Mouse (Mus musculus): Measurements from ENCODE around the gene Ppie. TPM values are rescaled to one million over a fixed set of nuclear protein-coding genes. Genes with fewer than 3 reads are reported as not detected.
"Not testable (repeated sequence)": the region's sequence is repeated elsewhere in the genome, so short reads cannot be mapped to it uniquely, and the experiment has no call there.

Gene Ppie
- total RNA-seq, 2 experiments from 2014 or later, result 52.5 to 64.9 TPM

GRCm38 (mm10) chr4:123116011-123116410 lies 23.7 kb downstream of the Ppie start, which contains the start of gene Oxct2b:
Gene Oxct2b (plus strand): TSS chr4:123116266.
- no peak for ATAC-seq (replicated peaks; ENCODE audit: poor library complexity)

GRCm38 (mm10) chr4:123114651-123115050 lies 25.1 kb downstream of the Ppie start:
- not testable (repeated sequence) for ATAC-seq (replicated peaks; ENCODE audit: poor library complexity)

- peak; percentile 80 for ATAC-seq (replicated peaks; ENCODE audit: poor library complexity)
These were observed 27.5 kb downstream of the Ppie start for GRCm38 (mm10) chr4:123112216-123112764.

GRCm38 (mm10) chr4:123111275-123111983 lies 28.3 kb downstream of the Ppie start:
- ATAC-seq (replicated peaks; ENCODE audit: poor library complexity), result not testable (repeated sequence)

GRCm38 (mm10) chr4:123110751-123111150 lies 29.0 kb downstream of the Ppie start:
- ATAC-seq (replicated peaks; ENCODE audit: poor library complexity), result no peak

- ATAC-seq (replicated peaks; ENCODE audit: poor library complexity), result no peak
These were observed 31.7 kb downstream of the Ppie start for GRCm38 (mm10) chr4:123108056-123108455.

DNA sequence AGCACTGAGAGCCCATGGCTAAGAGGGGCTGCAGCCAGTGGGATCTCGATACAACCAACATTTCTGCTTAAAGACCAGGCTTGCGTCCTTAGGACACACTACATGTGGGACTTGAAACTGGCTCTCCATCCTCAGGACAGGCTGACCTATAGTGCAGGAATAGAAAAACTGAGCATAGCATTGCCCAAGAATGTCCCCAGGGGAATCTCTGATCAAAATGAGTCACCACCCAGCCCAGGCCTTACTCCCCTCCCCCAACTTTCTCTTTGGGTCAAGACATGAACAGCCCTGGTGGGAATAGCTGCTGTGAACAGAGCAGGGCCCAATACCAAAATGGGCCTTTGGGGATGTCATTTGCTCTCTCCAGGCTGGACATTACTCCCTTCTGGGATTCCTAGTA lies 32.9 kb downstream of the Ppie start:
- no peak for ATAC-seq (replicated peaks; ENCODE audit: poor library complexity)

- not testable (repeated sequence) for ATAC-seq (replicated peaks; ENCODE audit: poor library complexity)
These were observed 33.8 kb downstream of the Ppie start for GRCm38 (mm10) chr4:123105929-123106328.

DNA sequence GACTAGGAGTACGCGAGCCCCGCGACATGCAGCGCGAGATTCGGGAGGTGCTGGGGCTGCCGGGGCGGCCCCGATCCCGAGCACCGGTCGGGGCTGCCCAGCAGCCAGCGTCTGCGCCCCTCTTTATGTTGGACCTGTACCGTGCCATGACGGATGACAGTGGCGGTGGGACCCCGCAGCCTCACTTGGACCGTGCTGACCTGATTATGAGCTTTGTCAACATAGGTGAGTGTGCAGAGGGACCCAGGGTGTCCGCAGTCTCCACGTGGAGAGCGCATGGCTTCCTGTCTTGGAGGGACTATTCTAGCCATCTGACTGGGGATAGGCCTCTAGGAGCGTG lies 34.3 kb downstream of the Ppie start:
- no peak for ATAC-seq (replicated peaks; ENCODE audit: poor library complexity)

- peak; percentile 27 for ATAC-seq (replicated peaks; ENCODE audit: poor library complexity)
These were observed 34.9 kb downstream of the Ppie start, which contains the start of gene Bmp8b for GRCm38 (mm10) chr4:123104651-123105450. Gene Bmp8b (plus strand): TSS chr4:123105165.

- ATAC-seq (replicated peaks; ENCODE audit: poor library complexity), result no peak
These were observed 45.9 kb downstream of the Ppie start for GRCm38 (mm10) chr4:123093869-123094268.

- ATAC-seq (replicated peaks; ENCODE audit: poor library complexity), result no peak
These were observed 46.5 kb downstream of the Ppie start for GRCm38 (mm10) chr4:123093064-123093776.

GRCm38 (mm10) chr4:123092621-123093020 lies 47.1 kb downstream of the Ppie start:
- ATAC-seq (replicated peaks; ENCODE audit: poor library complexity), result no peak

DNA sequence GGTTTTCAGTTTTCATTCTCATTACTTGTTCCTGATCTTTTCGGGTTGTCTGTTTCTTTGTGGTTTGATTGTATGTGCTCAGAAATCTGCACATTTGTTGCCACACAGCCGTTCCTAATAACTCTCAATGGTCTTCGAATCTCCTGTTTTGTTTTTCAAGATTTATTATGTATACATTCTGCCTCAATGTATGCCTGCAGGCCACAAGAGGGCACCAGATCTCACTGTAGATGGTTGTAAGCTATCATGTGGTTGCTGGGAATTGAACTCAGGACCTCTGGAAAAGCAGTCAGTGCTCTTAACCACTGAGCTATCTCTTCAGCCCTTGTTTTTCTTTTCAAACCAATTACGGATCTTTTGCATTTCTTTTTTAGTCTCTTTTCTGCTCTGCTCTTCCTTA lies 53.4 kb downstream of the Ppie start:
- no peak for ATAC-seq (replicated peaks; ENCODE audit: poor library complexity)

DNA sequence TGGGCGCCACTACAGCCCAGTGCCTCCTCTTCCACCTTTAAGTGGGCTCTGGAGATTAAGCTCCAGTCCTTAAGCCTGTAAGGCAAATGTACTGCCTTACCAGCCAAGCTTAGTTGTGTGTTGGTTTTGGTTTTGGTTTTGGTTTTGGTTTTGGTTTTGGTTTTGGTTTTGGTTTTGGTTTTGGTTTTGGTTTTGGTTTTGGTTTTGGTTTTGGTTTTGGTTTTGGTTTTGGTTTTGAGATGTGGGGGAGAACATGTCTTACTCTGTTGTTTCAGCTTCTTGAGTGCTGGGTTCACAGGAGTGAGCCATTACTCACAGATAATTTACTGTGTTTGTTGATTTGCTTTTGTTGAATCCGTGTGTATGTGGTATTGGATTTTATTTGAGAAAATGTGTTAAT lies 54.5 kb downstream of the Ppie start:
- ATAC-seq (replicated peaks; ENCODE audit: poor library complexity), result no peak

- ATAC-seq (replicated peaks; ENCODE audit: poor library complexity), result no peak; the same call in 1 of the 2 replicates
These were observed 56.3 kb downstream of the Ppie start for GRCm38 (mm10) chr4:123083323-123083902.

DNA sequence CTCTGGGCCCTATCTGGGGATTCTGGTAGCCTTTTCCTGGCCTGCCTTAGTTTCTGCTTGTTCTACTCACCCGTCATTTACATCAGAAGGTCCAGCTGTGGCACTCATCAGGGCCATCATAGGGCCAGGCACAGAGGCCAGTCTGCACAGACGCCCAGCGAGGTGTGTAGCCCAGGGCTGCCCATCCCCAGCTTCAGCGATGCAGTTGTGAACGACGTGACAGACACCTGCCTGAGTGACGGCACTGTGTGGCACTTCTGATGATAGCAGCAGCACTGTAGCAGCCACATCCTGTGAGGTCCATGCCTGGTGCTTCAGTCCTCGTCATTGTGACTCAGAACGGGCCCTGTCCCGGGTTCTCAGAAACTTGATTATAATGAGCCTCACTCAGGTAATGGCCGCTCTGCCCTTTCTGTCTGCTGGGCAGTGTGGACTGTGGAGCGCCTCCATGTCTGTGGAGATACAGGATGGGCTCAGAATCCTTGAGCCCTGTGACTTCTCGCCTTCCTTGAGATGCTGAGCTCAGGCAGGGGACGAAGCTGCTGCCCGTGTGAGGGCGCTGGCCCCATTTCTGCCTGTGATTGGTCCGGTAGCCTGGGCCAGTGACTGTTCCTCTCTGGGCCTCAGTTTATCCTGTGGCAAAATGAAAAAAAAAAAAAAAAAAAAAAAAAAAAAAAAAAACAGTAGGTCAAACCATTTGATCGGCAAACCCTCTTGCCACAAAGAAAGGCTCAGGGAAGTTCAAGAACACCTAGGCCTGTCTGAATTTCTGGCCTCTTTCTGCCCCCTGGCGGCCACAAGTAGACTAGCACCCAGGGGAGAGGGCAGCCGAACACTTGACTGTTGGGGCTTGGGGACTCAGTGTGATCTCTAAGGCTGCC lies 57.2 kb downstream of the Ppie start:
- ATAC-seq (replicated peaks; ENCODE audit: poor library complexity), result peak; percentile 86

- ATAC-seq (replicated peaks; ENCODE audit: poor library complexity), result peak; percentile 45
These were observed 59.0 kb downstream of the Ppie start for GRCm38 (mm10) chr4:123080791-123081190.

- peak; percentile 38 for ATAC-seq (replicated peaks; ENCODE audit: poor library complexity)
These were observed 61.5 kb downstream of the Ppie start for GRCm38 (mm10) chr4:123078231-123078630.

All from megakaryocyte progenitor cell, adult 5-6 weeks (primary cell).